ENCODE assay signal across 13 mouse cellular contexts in genomic region chr13:107743464-107744218, GRCm38 (mm10).
DNase-seq lines count a peak whose midpoint lies in the region; ATAC-seq and TF ChIP-seq lines count a peak whose summit lies in the region.
"Had no signal": no experiment of that assay in that cellular context is flagged by ENCODE, and none has a peak within 500 bp of the region (broad histone marks: within the 10 kb centered on the region; RNA-seq: fewer than 3 reads in every experiment).

No protein-coding gene starts in this region.

- TF ChIP-seq CTCF in lung, postnatal 0 days (IDR thresholded peaks at IDR 0.05), result no peak
- TF ChIP-seq CTCF in left cerebral cortex, adult 2 months (IDR thresholded peaks at IDR 0.05), result no peak

- no peak overlapping the region for H3K4me2 ChIP-seq in lung, postnatal 0 days (replicated peaks; ENCODE audit: low read depth, low read length)
- H3K4me2 ChIP-seq in neural tube, embryonic 14.5 days (ENCODE audit: low read depth, low read length), result no peak overlapping the region
- H3K4me2 ChIP-seq: limb, embryonic 12.5 days had no signal

- H3K9ac ChIP-seq in lung, postnatal 0 days (replicated peaks; ENCODE audit: low read depth), result no peak overlapping the region
- no peak overlapping the region for H3K9ac ChIP-seq in neural tube, embryonic 14.5 days (replicated peaks; ENCODE audit: low read depth, low read length)
- H3K9ac ChIP-seq: limb, embryonic 12.5 days had no signal

- no peaks in the 10 kb centered on the region for H3K9me3 ChIP-seq in lung, postnatal 0 days (ENCODE audit: low read length)
- H3K9me3 ChIP-seq in neural tube, embryonic 14.5 days (ENCODE audit: control insufficient read depth, low read length), result no peaks in the 10 kb centered on the region
- H3K9me3 ChIP-seq: limb, embryonic 12.5 days had no signal

- no peak for TF ChIP-seq EP300 in lung, postnatal 0 days (IDR thresholded peaks at IDR 0.05)

- DNase-seq in R1 (ENCODE audit: low read depth, low spot score), result peak; percentile 13
- peak; percentile 61 for DNase-seq in embryo, embryonic 11 days
- DNase-seq in lung, postnatal 0 days (ENCODE audit: low spot score), result peak; percentile 66
- no peak for DNase-seq in frontal cortex, postnatal 10 days (ENCODE audit: low spot score in 2 of 2)
- DNase-seq in left cerebral cortex, adult 2 months (ENCODE audit: extremely low spot score in 1 of 2, low spot score in 2 of 2), result no peak
- DNase-seq: adrenal gland, adult 2 months; cerebellum, adult 2 months; kidney, postnatal 14 days; right cerebral cortex, postnatal 14 days; thymus, postnatal 14 days had no signal

- peak; percentile 56 for ATAC-seq in lung, postnatal 0 days
- ATAC-seq in neural tube, embryonic 14.5 days (ENCODE audit: low read depth), result peak; percentile 74; the same call in 1 of the 2 replicates
- no peak for ATAC-seq in erythroblast, adult 5-6 weeks (replicated peaks; ENCODE audit: low FRiP score, poor library complexity, severe bottlenecking)

- H3K4me1 ChIP-seq in lung, postnatal 0 days (ENCODE audit: insufficient read depth, low read depth, low read length), result no peaks in the 10 kb centered on the region
- no peaks in the 10 kb centered on the region for H3K4me1 ChIP-seq in neural tube, embryonic 14.5 days (ENCODE audit: control insufficient read depth, insufficient read depth, low read length)
- H3K4me1 ChIP-seq: limb, embryonic 12.5 days had no signal

- no peak overlapping the region for H3K27ac ChIP-seq in lung, postnatal 0 days (ENCODE audit: low read length)
- H3K27ac ChIP-seq in neural tube, embryonic 14.5 days (ENCODE audit: low read depth, low read length), result no peak overlapping the region
- H3K27ac ChIP-seq in left cerebral cortex, adult 2 months, result no peak overlapping the region
- H3K27ac ChIP-seq: limb, embryonic 12.5 days had no signal

- peaks cover 8% of the 10 kb centered on the region; the same call in 1 of the 2 replicates for H3K36me3 ChIP-seq in lung, postnatal 0 days (ENCODE audit: insufficient read depth, low read length)
- peaks cover 4% of the 10 kb centered on the region for H3K36me3 ChIP-seq in neural tube, embryonic 14.5 days (ENCODE audit: control insufficient read depth, insufficient read depth, low read length)

- no peaks in the 10 kb centered on the region for H3K27me3 ChIP-seq in lung, postnatal 0 days (replicated peaks; ENCODE audit: insufficient read depth, low read length)
- H3K27me3 ChIP-seq in neural tube, embryonic 14.5 days (ENCODE audit: control insufficient read depth, insufficient read depth, low read length), result no peaks in the 10 kb centered on the region
- H3K27me3 ChIP-seq: limb, embryonic 12.5 days had no signal

- WGBS in lung, postnatal 0 days, result 63% methylated on average over 21 of the region's 21 CpGs
- 25% methylated on average over 21 of the region's 21 CpGs for WGBS in neural tube, embryonic 14.5 days

- intact Hi-C loops in left cerebral cortex, adult 2 months (cut with DNase I), result no loop called here

- H3K4me3 ChIP-seq in lung, postnatal 0 days (ENCODE audit: low read depth, low read length), result no peak overlapping the region
- no peak overlapping the region for H3K4me3 ChIP-seq in neural tube, embryonic 14.5 days (ENCODE audit: low read depth, low read length)
- no peak overlapping the region for H3K4me3 ChIP-seq in left cerebral cortex, adult 2 months
- H3K4me3 ChIP-seq: limb, embryonic 12.5 days had no signal

Comparison
In these comparisons a context has a peak if more than half of its experiments do, and no peak if none do; other contexts are left out.
1. DNase-seq: peak in R1 (single experiment), embryo, embryonic 11 days (single experiment) and lung, postnatal 0 days (single experiment); none in frontal cortex, postnatal 10 days (0 of 2) and left cerebral cortex, adult 2 months (0 of 2).